In genomic region chr9:44598899-44599495, GRCm38 (mm10) we compare ENCODE assay signal across 9 mouse cellular contexts. TPM values are rescaled to one million over a fixed set of nuclear protein-coding genes. Genes with fewer than 3 reads are reported as not detected.
DNase-seq lines count a peak whose midpoint lies in the region; ATAC-seq lines count a peak whose summit lies in the region.
"Had no signal": no experiment of that assay in that cellular context is flagged by ENCODE, and none has a peak within 500 bp of the region (broad histone marks: within the 10 kb centered on the region; RNA-seq: fewer than 3 reads in every experiment).

No protein-coding gene starts in this region.

- no peaks in the 10 kb centered on the region for H3K9me3 ChIP-seq in heart, embryonic 16.5 days (replicated peaks; ENCODE audit: control insufficient read depth, low read length)
- no peaks in the 10 kb centered on the region for H3K9me3 ChIP-seq in midbrain, embryonic 16.5 days (replicated peaks; ENCODE audit: control insufficient read depth, low read length, poor library complexity, severe bottlenecking)

- peak overlapping the region; percentile 61 for H3K4me2 ChIP-seq in heart, embryonic 16.5 days (ENCODE audit: low read depth, low read length)
- H3K4me2 ChIP-seq in midbrain, embryonic 16.5 days (ENCODE audit: low read length), result peak overlapping the region; percentile 49

- H3K36me3 ChIP-seq in heart, embryonic 16.5 days (ENCODE audit: control insufficient read depth, insufficient read depth), result no peaks in the 10 kb centered on the region
- H3K36me3 ChIP-seq in midbrain, embryonic 16.5 days (ENCODE audit: control insufficient read depth, insufficient read depth, low read length), result no peaks in the 10 kb centered on the region

- peaks cover 12% of the 10 kb centered on the region for H3K4me1 ChIP-seq in heart, embryonic 16.5 days (ENCODE audit: control insufficient read depth, insufficient read depth, low read length)
- H3K4me1 ChIP-seq in midbrain, embryonic 16.5 days (ENCODE audit: control insufficient read depth, insufficient read depth, low read length), result peaks cover 18% of the 10 kb centered on the region

- peak; percentile 28 for DNase-seq in ovary, postnatal 36 days (ENCODE audit: low spot score)
- DNase-seq in ovary, postnatal 14 days (ENCODE audit: low spot score), result no peak
- peak; percentile 65 for DNase-seq in cerebellum, adult 9-11 months
- DNase-seq in kidney, postnatal 36 days, result peak; percentile 63 to 78
- no peak for DNase-seq in layer of hippocampus, postnatal 25 days (ENCODE audit: extremely low spot score in 1 of 2, low spot score in 1 of 2)
- no peak for DNase-seq in gastrocnemius, postnatal 14 days

- 10% methylated on average over 18 of the region's 18 CpGs for WGBS in heart, embryonic 16.5 days
- WGBS in midbrain, embryonic 16.5 days, result 5% methylated on average over 18 of the region's 18 CpGs

- H3K9ac ChIP-seq in heart, embryonic 16.5 days (ENCODE audit: low read length), result peak overlapping the region; percentile 38; the same call in 1 of the 2 replicates
- peak overlapping the region; percentile 62; the same call in 1 of the 2 replicates for H3K9ac ChIP-seq in midbrain, embryonic 16.5 days (ENCODE audit: low read depth, low read length)

- peak overlapping the region; percentile 9 for H3K4me3 ChIP-seq in heart, embryonic 16.5 days (ENCODE audit: low read length)
- H3K4me3 ChIP-seq in midbrain, embryonic 16.5 days (ENCODE audit: low read depth, low read length), result peak overlapping the region; percentile 15

- H3K27me3 ChIP-seq in heart, embryonic 16.5 days (ENCODE audit: control insufficient read depth, insufficient read depth, low read length), result no peaks in the 10 kb centered on the region
- H3K27me3 ChIP-seq in midbrain, embryonic 16.5 days (ENCODE audit: control insufficient read depth, insufficient read depth, low read depth, low read length), result no peaks in the 10 kb centered on the region

- intact Hi-C loops in gastrocnemius, postnatal 14 days (cut with DNase I; ENCODE audit: low total_unique reads), result no loop called here

- H3K27ac ChIP-seq in heart, embryonic 16.5 days (ENCODE audit: low read length), result no peak overlapping the region
- H3K27ac ChIP-seq in midbrain, embryonic 16.5 days (ENCODE audit: low read length), result peak overlapping the region; percentile 67
- H3K27ac ChIP-seq: macrophage had no signal

- no peak for ATAC-seq in heart, embryonic 16.5 days (replicated peaks; ENCODE audit: extremely low read depth, insufficient read depth, low FRiP score)
- ATAC-seq in midbrain, embryonic 16.5 days, result no peak

RNA-seq across cellular contexts. Expression of gene Ddx6, which starts 5.7 kb away (rescaled TPM):
- polyA plus RNA-seq in heart, embryonic 16.5 days (2015; fragmentation: Nextera tagmentation; extraction: Ambion mirVana), result 9.2 and 10.5 TPM in 2 replicates
- 15.2 and 19.1 TPM in 2 replicates for polyA plus RNA-seq in midbrain, embryonic 16.5 days (2015; fragmentation: Nextera tagmentation; extraction: Ambion mirVana)
- total RNA-seq in layer of hippocampus, postnatal 25 days (2021), result 100 to 1,000 TPM; 117 to 126 TPM
- 10 to 100 TPM; 61.8 to 62.2 TPM for total RNA-seq in gastrocnemius, postnatal 14 days (2021)

RNA-seq across cellular contexts. Expression of gene Cxcr5, which starts 37.3 kb away (rescaled TPM):
- polyA plus RNA-seq in heart, embryonic 16.5 days (2015; fragmentation: Nextera tagmentation; extraction: Ambion mirVana), result 0.17 and 0.35 TPM in 2 replicates
- polyA plus RNA-seq in midbrain, embryonic 16.5 days (2015; fragmentation: Nextera tagmentation; extraction: Ambion mirVana), result 0.07 TPM in 1 of 2 replicates, not detected in the other
- not detected for total RNA-seq in layer of hippocampus, postnatal 25 days (2021)
- not detected for total RNA-seq in gastrocnemius, postnatal 14 days (2021)
- polyA plus RNA-seq: macrophage had no signal

Comparison
In these comparisons a context has a peak if more than half of its experiments do, and no peak if none do; other contexts are left out.
1. DNase-seq: peak in ovary, postnatal 36 days (single experiment), cerebellum, adult 9-11 months (single experiment) and kidney, postnatal 36 days (2 of 2); none in ovary, postnatal 14 days (single experiment), layer of hippocampus, postnatal 25 days (0 of 2) and gastrocnemius, postnatal 14 days (single experiment).